Mouse (Mus musculus) embryonic facial prominence, embryonic 12.5 days (tissue): Measurements from ENCODE around the gene Slc35e3. TPM values are rescaled to one million over a fixed set of nuclear protein-coding genes. Genes with fewer than 3 reads are reported as not detected.

Experiments used
- ATAC-seq: fragments of 200-750 bp; cut with Nextera tagmentation; 2 replicates; pipeline ENCODE4 v1.8.0; 2017; ENCODE audit not compliant: insufficient number of reproducible peaks, insufficient read depth, low FRiP score, low TSS enrichment
- H3K27ac ChIP-seq: fragments of 300-500 bp; sonication (generic); 2 replicates; pipeline ENCODE4 v1.5.1; 2016; ENCODE audit warnings: mild to moderate bottlenecking
- H3K27me3 ChIP-seq: fragments of 300-500 bp; sonication (generic); 2 replicates; pipeline ENCODE4 v1.6.1; 2016; ENCODE audit warnings: mild to moderate bottlenecking, moderate library complexity
- H3K36me3 ChIP-seq: fragments of 300-500 bp; sonication (generic); 2 replicates; pipeline ENCODE4 v1.6.1; 2016; ENCODE audit warnings: mild to moderate bottlenecking
- H3K4me1 ChIP-seq: fragments of 300-500 bp; sonication (generic); 2 replicates; pipeline ENCODE4 v1.6.1; 2016
- H3K4me2 ChIP-seq: fragments of 300-500 bp; sonication (generic); replicated peaks from 2 replicates; pipeline ENCODE4 v1.6.1; 2016; ENCODE audit warnings: mild to moderate bottlenecking, moderate library complexity
- H3K4me3 ChIP-seq: fragments of 300-500 bp; sonication (generic); 2 replicates; pipeline ENCODE4 v1.5.1; 2016; ENCODE audit warnings: mild to moderate bottlenecking
- H3K9ac ChIP-seq: fragments of 300-500 bp; sonication (generic); 2 replicates; pipeline ENCODE4 v1.6.1; 2016; ENCODE audit warnings: mild to moderate bottlenecking, moderate library complexity
- H3K9me3 ChIP-seq: fragments of 300-500 bp; sonication (generic); 2 replicates; pipeline ENCODE4 v1.6.1; 2016; ENCODE audit warnings: mild to moderate bottlenecking, moderate library complexity
- WGBS: fragments of 180-500 bp; shearing (Covaris S2); methylation state at CpG from one replicate; pipeline ENCODE4 v1.1.7; 2016; 5-methylcytosine and 5-hydroxymethylcytosine counted together
- polyA plus RNA-seq: library from polyadenylated mRNA; unstranded; fragments of >200 nt; fragmentation: Nextera tagmentation; extraction: Ambion mirVana; gene quantifications from 2 replicates; pipeline ENCODE4 v1.2.1, GENCODE M21; 2016

Slc35e3 gene
- polyA plus RNA-seq, 1 experiment from 2014 or later, result 39.5 TPM

DNA sequence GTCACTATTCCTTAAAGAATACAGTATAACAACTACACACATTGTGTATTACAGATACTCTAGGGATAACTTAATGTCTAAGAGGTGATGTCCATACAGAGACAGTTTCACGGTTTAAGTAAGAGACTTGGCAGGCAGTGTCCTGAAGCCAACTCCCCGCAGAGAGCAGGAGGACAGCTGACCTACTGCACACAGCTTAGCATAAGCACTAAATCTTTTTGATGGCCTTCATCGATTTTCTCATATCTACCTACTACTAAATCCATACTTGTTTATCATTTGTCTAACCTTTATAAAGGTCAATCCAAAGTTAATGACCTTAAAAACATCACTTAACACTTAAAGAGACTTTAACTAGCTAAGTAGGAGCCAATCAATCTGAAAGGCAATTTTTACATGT, 42.7 kb downstream of the Slc35e3 start:
- Histone ChIP-seq H3K4me1 (no peaks in the 10 kb centered on the region), H3K27ac (no peak overlapping the region), H3K27me3 (no peaks in the 10 kb centered on the region), H3K4me2 (no peak overlapping the region), H3K36me3 (peaks cover 84% of the 10 kb centered on the region), H3K9me3 (no peaks in the 10 kb centered on the region), H3K9ac (no peak overlapping the region), H3K4me3 (no peak overlapping the region)
- ATAC-seq, result no peak
- WGBS, result 94% methylated on average over 3 of the region's 3 CpGs

DNA sequence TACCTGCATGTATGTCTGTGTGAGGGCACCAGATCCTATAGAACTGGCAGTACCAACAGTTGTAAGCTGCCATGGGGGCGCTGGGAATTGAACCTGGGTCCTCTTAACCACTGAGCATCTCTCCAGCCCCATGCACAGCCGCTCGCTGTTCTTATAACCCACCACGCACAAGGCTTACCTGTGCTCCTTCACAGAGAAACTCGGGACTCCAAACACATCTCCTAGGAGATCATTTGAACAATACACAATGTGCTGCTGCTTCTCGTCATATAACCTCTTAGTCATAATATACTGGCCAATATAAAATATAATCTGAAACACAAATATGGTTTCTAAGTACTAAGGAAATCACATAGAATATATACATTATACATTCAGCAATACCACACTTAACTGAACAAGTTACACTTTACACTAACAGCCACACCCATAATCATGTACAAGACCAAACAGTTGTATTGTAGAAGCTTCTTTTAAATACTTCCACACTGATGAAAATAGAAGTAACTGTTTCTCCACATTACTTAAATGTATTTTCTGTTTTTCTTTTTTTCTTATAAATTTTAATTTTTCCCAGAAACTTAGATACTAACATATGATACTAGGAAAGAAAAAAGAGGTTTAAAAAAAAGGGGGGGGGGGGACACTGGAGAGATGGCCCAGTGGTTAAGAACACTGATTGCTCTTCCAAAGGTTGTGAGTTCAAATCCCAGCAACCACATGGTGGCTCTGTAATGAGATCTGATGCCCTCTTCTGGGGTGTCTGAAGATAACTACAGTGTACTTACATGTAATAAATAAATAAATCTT, 43.9 kb downstream of the Slc35e3 start:
- Histone ChIP-seq H3K9me3 (no peaks in the 10 kb centered on the region), H3K36me3 (peaks cover 88% of the 10 kb centered on the region), H3K9ac (no peak overlapping the region), H3K27me3 (no peaks in the 10 kb centered on the region), H3K4me2 (no peak overlapping the region), H3K4me1 (no peaks in the 10 kb centered on the region), H3K4me3 (no peak overlapping the region), H3K27ac (no peak overlapping the region)
- no peak for ATAC-seq
- 97% methylated on average over 6 of the region's 6 CpGs for WGBS

DNA sequence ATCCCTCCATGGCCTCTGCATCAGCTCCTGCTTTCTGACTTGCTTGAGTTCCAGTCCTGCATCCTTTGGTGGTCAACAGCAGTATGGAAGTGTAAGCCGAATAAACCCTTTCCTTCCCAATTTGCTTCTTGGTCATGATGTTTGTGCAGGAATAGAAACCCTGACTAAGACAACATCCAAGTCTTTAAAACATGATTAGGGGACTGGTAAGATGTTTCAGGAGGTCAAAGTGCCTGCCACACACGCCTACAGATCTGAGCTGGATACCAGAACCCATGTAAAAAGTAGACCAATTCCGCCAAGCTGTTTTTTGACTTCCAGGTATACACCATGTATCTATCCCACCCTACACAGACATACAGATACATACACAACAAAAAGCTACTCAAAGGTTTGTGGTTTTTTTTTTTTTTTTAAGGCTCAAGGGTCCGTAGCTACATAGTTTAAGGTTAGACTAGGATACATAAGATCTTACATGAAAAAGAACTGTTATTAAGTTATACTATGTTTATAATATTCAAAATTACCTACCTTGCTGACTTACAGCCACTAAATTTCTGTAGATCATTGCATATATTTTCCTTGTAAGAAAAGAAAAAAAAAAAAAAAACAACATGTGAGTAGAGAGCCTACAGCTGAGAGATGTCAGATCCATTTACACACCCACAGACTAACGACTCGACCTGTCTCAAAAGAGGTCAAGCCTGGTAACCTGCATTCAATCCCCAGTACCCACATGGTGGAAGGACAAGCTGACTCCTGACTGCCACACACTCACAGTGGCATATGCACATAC, 44.9 kb downstream of the Slc35e3 start:
- ATAC-seq, result no peak
- H3K9me3 ChIP-seq, result no peaks in the 10 kb centered on the region
- no peak overlapping the region for H3K9ac ChIP-seq
- H3K4me2 ChIP-seq, result no peak overlapping the region
- no peak overlapping the region for H3K27ac ChIP-seq
- H3K36me3 ChIP-seq, result peaks cover 88% of the 10 kb centered on the region
- WGBS, result 94% methylated on average over 6 of the region's 6 CpGs
- H3K4me3 ChIP-seq, result no peak overlapping the region
- H3K27me3 ChIP-seq, result no peaks in the 10 kb centered on the region
- no peaks in the 10 kb centered on the region for H3K4me1 ChIP-seq

DNA sequence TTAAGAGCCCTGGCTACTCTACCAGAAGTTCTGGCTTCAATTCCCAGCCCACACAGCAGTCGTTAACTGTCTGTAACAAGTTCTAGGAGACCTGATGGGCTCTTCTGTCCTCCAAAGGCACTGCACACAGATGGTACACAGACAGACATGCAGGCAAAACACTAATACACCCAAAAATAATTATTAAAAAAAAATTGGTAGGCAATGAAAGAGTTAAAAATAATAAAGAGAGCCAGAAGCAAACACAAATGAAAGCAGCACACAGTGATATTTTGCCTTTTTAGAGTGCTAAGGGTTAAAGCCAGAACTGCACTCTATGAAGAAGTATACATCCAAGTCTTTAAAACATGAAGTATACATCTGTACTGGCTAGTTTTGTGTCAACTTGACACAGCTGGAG, 45.7 kb downstream of the Slc35e3 start:
- no peak overlapping the region for H3K4me2 ChIP-seq
- H3K27ac ChIP-seq, result no peak overlapping the region
- no peak overlapping the region for H3K9ac ChIP-seq
- H3K4me3 ChIP-seq, result no peak overlapping the region
- no peak for ATAC-seq
- H3K4me1 ChIP-seq, result no peaks in the 10 kb centered on the region
- H3K9me3 ChIP-seq, result no peaks in the 10 kb centered on the region
- H3K27me3 ChIP-seq, result no peaks in the 10 kb centered on the region
- H3K36me3 ChIP-seq, result peaks cover 93% of the 10 kb centered on the region
- 98% methylated on average over 1 of the region's 1 CpGs for WGBS

DNA sequence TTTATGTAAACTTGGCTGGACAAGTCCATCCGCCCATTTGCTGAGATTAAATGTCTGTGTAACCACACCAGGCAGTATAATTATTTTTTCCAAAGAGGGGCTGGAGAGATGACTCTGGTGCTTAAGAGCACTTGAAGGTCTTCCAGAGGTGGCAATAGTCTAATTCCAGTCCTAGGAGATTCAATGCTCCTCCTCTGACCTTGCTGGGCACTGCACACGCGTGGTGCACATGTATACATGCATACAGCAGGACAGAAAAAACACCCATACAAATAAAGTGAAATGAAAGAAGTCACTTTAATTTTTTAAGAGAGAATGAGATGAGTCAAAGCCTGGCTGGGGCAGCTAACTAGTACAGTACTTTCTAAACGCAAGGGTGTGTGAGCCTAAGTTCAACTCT, 46.3 kb downstream of the Slc35e3 start:
- Histone ChIP-seq H3K9ac (no peak overlapping the region), H3K27me3 (no peaks in the 10 kb centered on the region), H3K9me3 (no peaks in the 10 kb centered on the region), H3K4me1 (no peaks in the 10 kb centered on the region), H3K4me3 (no peak overlapping the region), H3K36me3 (peaks cover 93% of the 10 kb centered on the region), H3K4me2 (no peak overlapping the region), H3K27ac (no peak overlapping the region)
- WGBS, result 96% methylated on average over 4 of the region's 4 CpGs
- ATAC-seq, result no peak

DNA sequence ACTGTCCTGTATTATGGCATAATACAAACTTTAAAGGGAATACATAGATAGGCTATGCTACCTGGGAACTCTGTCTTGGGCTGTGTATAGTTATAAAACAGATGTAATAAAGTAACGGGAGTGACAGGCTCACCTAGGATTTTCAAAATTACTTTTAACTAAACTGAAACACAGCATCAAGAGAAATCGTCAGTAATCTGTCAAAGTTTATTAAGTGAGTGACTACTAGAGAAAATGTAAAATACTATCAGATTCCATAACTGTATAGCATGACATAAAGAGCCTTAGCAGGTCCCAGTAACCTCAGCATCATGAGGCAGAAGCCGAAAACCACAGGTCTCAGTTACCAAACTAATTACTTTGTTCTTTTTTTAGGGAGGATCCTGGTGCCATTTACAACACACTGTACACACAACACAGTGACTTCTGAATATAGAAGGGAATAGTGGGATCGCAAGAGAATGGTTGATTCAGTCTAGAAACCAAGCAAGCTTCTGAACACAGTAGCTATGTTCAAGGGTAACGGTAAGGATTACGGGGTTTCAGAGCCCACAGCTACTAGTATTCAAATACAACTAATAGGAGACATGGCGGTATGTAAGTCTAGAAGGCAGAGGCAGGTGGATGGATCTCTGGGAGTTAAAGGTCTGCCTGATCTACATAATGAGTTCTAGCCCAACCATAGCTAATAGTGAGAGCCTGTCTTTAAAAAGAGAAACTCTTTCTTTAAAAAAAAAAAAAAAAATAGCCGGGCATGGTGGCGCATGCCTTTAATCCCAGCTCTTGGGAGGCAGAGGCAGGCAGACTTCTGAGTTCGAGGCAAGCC, 47.6 kb downstream of the Slc35e3 start:
- no peak overlapping the region for H3K4me2 ChIP-seq
- no peak overlapping the region for H3K4me3 ChIP-seq
- H3K27me3 ChIP-seq, result no peaks in the 10 kb centered on the region
- no peaks in the 10 kb centered on the region for H3K4me1 ChIP-seq
- no peak overlapping the region for H3K9ac ChIP-seq
- peaks cover 92% of the 10 kb centered on the region for H3K36me3 ChIP-seq
- WGBS, result 93% methylated on average over 10 of the region's 10 CpGs
- H3K27ac ChIP-seq, result no peak overlapping the region
- ATAC-seq, result no peak
- no peaks in the 10 kb centered on the region for H3K9me3 ChIP-seq

DNA sequence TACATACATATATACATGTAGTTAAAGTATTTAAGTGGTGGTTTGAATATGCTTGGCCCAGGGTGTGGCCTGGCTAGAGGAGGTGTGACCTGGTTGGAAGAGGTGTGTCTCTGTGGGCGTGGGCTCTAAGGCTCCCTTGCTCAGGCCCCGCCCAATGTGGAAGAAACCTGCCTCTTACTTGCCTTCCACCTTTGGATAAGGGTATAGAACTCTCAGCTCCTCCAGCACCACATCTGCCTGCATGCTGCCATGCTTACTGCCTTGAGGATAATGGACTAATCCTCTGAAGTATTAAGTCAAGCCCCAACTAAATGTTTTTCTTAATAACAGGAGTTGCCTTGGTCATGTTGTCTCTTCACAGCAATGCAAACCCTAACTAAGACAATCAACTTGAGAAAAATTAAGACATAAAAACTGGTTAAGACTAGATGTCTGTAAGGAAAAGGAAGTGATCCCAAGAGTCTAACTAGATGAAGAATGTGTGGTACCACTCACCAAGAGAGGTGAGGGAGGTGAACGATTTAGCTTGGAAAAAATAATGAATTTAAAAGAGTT, 48.5 kb downstream of the Slc35e3 start:
- Histone ChIP-seq H3K27me3 (no peaks in the 10 kb centered on the region), H3K27ac (no peak overlapping the region), H3K9ac (no peak overlapping the region), H3K4me1 (no peaks in the 10 kb centered on the region), H3K4me2 (no peak overlapping the region), H3K36me3 (peaks cover 89% of the 10 kb centered on the region), H3K9me3 (no peaks in the 10 kb centered on the region), H3K4me3 (no peak overlapping the region)
- no peak for ATAC-seq
- WGBS, result 85% methylated on average over 3 of the region's 3 CpGs

DNA sequence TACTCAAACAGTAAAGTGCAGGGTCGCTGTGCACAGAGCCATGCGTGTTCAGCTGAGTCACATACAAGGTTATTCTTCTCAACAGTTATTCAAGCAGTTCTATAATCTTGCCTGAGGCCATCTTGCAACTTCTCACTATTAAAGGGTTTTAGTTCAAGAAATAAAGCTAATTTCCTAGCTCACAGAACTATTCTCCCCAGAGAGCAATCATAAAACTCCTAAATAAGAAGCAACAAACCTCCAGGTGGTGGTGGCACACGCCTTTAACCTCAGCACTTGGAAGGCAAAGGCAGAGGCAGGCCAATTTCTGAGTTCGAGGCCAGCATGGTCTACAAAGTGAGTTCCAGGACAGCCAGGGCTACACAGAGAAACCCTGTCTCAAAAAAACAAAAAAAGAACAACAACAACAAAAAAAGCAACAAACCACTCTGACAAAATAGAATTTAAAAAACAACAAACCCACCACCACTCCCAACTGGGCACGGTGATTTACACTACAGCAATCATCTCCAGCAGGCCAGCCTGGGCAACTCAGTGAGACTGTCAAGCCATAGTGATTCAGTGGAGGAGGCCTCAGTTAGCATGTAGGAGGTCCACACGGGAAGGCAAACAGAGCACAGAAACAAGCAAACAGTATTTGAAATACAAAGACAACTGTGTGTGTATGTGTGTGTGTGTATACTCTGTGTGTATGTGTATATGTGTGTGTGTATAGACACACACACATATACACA, 49.2 kb downstream of the Slc35e3 start:
- Histone ChIP-seq H3K4me2 (no peak overlapping the region), H3K27ac (no peak overlapping the region), H3K36me3 (peaks cover 90% of the 10 kb centered on the region), H3K4me3 (no peak overlapping the region), H3K27me3 (no peaks in the 10 kb centered on the region), H3K4me1 (no peaks in the 10 kb centered on the region), H3K9ac (no peak overlapping the region), H3K9me3 (no peaks in the 10 kb centered on the region)
- ATAC-seq, result no peak
- WGBS, result 94% methylated on average over 6 of the region's 6 CpGs

DNA sequence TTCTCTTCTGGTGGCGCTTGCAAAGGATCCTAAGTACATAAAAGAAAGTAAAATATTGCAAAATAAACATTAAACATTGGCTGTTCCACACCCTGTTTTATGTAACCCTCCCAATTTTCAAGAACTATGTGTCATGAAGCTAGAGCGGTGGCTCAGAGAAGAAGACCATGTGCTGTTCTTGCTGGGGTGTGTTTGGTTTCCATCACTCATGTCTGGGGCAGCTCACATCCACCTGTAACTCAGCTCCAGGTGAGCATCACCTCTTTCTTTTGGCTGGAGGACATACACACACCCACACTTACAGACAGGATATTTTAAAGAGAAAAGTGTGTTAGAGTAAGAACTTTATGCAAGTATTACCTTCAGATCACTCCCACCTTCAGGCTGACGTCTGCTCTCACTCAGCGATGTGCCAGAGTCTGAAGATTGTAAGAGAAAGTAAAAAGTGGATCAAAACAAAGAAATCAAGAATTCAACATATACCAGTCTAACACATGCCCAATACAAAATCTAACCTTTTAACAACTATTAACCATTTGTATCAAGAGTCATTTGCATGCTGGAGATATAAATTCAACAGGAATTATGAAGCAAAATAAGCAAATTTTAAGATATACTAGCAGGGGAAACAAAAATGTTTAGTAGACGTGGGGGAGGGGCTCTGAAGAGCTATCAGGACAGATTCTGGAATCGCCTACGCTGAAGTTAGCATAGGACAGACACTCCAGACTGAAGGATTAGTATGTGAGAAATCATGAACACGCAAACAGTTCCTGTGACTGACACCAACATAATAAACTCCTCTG, 49.9 kb downstream of the Slc35e3 start:
- Histone ChIP-seq H3K4me1 (no peaks in the 10 kb centered on the region), H3K36me3 (peaks cover 91% of the 10 kb centered on the region), H3K9me3 (no peaks in the 10 kb centered on the region), H3K27me3 (no peaks in the 10 kb centered on the region), H3K4me3 (no peak overlapping the region), H3K4me2 (no peak overlapping the region), H3K9ac (no peak overlapping the region), H3K27ac (no peak overlapping the region)
- ATAC-seq, result no peak
- 94% methylated on average over 8 of the region's 8 CpGs for WGBS

DNA sequence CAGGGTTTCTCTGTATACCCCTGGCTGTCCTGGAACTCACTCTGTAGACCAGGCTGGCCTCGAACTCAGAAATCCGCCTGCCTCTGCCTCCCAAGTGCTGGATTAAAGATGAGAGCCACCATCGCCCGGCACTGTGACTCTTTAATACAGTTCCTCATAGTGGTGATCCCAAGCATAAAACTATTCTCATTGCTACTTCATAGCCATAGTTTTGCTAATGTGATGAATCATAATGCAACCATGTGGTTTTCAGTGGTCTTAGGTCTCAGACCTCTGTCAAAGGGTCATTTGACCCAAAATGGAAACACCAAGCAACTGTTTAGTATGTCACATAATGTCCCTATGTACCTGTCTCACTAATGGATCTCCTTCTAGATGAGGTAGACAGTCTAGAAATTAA, 50.6 kb downstream of the Slc35e3 start:
- H3K36me3 ChIP-seq, result peaks cover 90% of the 10 kb centered on the region

More for the DNA sequence above, 50.6 kb downstream of the Slc35e3 start:
- ATAC-seq, result no peak
- Histone ChIP-seq H3K4me1 (no peaks in the 10 kb centered on the region), H3K27me3 (no peaks in the 10 kb centered on the region), H3K4me2 (no peak overlapping the region), H3K9me3 (no peaks in the 10 kb centered on the region), H3K27ac (no peak overlapping the region), H3K4me3 (no peak overlapping the region), H3K9ac (no peak overlapping the region)
- WGBS, result over 99% methylated on average over 4 of the region's 4 CpGs
